Mouse (Mus musculus): ENCODE measurements around the gene Ripor2. TPM values are rescaled to one million over a fixed set of nuclear protein-coding genes. Genes with fewer than 3 reads are reported as not detected.

Ripor2 gene
- total RNA-seq, 2 experiments from 2014 or later = 7.1 to 15.5 TPM

GRCm38 (mm10) chr13:24613927-24614780 is 32.2 kb downstream of the Ripor2 start:
- no peak for ATAC-seq (replicated peaks; ENCODE audit: low FRiP score, poor library complexity, severe bottlenecking)

GRCm38 (mm10) chr13:24615921-24616565 is 34.1 kb downstream of the Ripor2 start:
- no peak for ATAC-seq (replicated peaks; ENCODE audit: low FRiP score, poor library complexity, severe bottlenecking)

DNA sequence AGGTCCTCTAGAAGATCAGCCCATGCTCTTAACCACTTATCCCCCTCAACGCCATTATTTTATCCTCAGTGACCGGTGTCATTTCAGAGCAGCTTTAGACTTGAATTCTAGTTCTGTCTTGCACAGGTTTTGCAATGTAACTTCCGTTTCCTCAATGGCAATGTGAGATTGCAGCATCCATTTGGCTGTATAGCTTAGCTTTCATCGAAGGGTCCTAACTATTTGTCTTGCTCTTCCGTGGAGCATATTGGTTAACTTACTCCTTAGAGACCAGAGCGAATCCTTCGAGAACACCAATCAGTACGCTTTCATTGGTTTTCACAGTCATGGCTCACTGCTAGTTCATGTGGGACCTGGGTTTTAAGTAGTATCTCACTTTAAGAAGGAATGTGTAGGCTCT is 34.7 kb downstream of the Ripor2 start:
- ATAC-seq (replicated peaks; ENCODE audit: low FRiP score, poor library complexity, severe bottlenecking) = no peak

GRCm38 (mm10) chr13:24617076-24617798 is 35.2 kb downstream of the Ripor2 start:
- ATAC-seq (replicated peaks; ENCODE audit: low FRiP score, poor library complexity, severe bottlenecking) = no peak

DNA sequence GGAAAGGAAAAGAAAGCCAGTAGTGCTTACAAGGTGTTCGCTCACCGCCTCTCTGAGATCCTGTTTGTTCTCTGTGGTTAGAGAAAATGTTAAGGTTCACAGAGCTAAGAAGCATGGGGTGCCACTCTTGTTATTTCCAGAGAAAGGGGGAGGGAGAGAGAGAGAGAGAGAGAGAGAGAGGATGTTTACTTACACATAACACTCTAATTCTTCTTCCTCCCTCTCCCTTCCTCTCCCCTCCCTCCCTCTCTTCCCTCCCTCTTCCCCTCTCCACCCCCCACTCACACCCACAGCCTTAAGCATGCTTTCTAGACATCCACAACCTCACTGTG is 35.8 kb downstream of the Ripor2 start:
- ATAC-seq (replicated peaks; ENCODE audit: low FRiP score, poor library complexity, severe bottlenecking) = no peak

DNA sequence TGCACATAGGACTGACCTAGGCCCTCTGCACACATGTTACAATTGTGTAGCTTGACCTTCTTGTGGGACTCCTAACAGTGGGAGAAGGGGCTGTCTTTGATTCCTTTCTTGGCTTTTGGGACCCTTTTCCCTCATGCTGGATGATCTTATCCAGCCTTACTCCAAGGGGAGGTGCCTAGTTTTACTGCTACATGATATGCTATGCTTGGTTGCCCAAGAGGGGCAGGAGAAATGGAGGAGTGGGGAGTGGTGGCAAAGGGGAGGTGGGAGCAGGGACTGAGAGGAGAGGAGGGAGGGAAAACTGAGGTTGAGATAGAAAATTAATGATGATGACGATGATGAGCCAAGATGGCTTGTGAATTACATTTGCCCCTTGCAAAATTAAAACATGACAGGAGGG is 37.7 kb downstream of the Ripor2 start:
- no peak for ATAC-seq (replicated peaks; ENCODE audit: low FRiP score, poor library complexity, severe bottlenecking)

GRCm38 (mm10) chr13:24620439-24620838 is 38.5 kb downstream of the Ripor2 start:
- ATAC-seq (replicated peaks; ENCODE audit: low FRiP score, poor library complexity, severe bottlenecking) = no peak

DNA sequence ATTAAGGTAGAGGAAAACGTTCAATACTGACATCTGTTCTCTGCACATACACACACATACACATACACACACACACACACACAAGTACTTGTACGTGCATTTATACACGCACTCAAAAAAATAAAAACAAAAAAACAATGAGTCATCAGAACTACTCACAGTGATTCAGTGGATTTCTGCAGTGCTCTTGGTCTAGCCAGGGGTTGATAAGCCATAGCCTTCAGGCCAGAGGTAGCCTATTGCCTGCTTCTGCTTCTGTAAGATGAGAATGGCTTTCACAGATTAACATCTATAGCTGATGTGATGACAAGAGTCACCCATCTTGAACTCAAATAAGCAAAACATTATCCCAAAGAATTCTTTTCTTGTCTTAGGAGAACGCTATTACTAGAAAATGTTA is 41.6 kb downstream of the Ripor2 start:
- no peak for ATAC-seq (replicated peaks; ENCODE audit: low FRiP score, poor library complexity, severe bottlenecking)

GRCm38 (mm10) chr13:24625071-24625470 is 43.1 kb downstream of the Ripor2 start:
- ATAC-seq (replicated peaks; ENCODE audit: low FRiP score, poor library complexity, severe bottlenecking) = no peak

DNA sequence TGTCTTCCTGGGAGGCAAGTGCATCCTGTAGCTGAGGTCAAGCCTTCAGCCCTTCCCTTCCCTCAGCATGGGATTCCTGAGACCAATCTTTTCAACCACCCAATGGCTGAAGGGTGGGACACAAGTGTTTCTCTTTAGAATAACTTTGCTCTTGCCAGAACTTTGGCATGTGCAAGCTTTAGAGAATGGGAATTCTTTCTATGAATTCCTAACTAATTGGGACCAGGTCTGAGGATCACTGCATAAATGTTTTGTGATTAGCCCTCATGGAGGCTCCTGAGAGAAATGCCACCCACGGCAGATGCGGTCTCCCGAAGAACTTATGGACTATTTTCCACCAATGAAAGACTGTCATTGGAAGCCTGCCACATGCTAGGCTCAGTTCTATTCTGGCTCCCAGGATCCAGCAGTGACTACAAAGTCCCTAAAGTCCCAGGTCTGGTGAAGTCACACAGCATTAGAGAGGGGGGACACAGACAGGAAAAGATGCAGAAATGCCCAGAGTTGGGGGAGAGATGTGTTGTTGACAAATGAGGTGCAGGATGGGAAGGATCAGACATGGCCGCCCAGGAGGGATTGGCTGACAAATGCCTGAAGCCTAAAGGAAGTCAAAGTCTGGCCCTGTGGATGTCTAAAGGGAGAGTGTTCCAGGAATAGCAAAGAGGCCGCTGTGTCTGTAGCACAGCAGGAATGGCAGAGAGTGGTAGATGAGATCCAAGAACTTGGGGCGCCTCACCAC is 44.9 kb downstream of the Ripor2 start:
- no peak for ATAC-seq (replicated peaks; ENCODE audit: low FRiP score, poor library complexity, severe bottlenecking)

DNA sequence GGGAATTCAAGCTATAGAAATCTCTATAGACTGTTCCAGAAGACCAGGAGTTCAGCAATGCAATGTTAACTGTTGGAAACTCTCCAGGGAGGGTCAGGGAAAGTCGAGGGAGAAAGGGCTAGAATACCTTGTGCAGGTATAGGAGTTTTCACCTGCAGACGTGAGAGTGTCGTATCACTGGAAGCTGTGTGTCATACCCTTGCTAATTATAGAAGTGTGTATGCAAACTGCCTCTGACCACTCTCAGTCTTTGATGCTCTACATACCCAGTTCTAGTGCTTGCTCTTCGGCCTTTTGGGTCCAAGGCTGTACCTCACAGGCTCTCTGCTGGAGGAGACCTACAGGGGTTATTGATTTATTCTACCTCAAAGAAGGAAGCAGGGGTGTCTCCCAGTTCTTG is 46.2 kb downstream of the Ripor2 start:
- no peak for ATAC-seq (replicated peaks; ENCODE audit: low FRiP score, poor library complexity, severe bottlenecking)

- no peak for ATAC-seq (replicated peaks; ENCODE audit: low FRiP score, poor library complexity, severe bottlenecking)
Observed at GRCm38 (mm10) chr13:24629073-24629621, 47.2 kb downstream of the Ripor2 start.

- no peak for ATAC-seq (replicated peaks; ENCODE audit: low FRiP score, poor library complexity, severe bottlenecking)
Observed at GRCm38 (mm10) chr13:24630364-24630763, 48.4 kb downstream of the Ripor2 start.

DNA sequence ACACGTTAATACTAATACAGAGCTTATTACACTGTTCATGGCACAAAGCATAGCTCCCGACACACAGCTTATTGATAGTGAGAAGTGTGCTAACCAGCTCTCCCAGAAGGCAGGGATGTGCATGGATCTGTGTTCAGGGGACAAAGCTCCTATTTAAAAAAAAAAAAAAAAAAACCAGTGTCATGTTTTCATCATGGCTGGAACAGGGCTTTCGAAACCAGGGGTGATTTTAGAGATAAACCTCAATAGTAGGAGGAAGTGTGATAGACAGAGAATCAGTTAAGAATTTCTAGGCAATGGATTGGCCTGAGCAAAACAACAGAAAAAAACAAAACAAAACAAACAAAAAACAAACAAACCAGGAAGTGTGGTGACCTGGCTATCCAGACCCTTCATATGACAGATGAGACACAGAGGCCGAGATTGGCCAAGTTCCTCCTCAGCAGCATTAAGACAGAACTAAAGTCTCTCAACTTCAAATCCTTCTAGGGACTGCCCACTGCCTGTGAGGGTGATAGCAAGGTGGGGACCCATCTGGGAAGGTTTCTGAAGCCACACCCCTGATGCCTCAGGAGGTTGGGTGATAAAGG is 51.1 kb downstream of the Ripor2 start:
- no peak for ATAC-seq (replicated peaks; ENCODE audit: low FRiP score, poor library complexity, severe bottlenecking)

- no peak for ATAC-seq (replicated peaks; ENCODE audit: low FRiP score, poor library complexity, severe bottlenecking)
Observed at GRCm38 (mm10) chr13:24634346-24635120, 52.5 kb downstream of the Ripor2 start.

GRCm38 (mm10) chr13:24638371-24639214 is 56.6 kb downstream of the Ripor2 start:
- ATAC-seq (replicated peaks; ENCODE audit: low FRiP score, poor library complexity, severe bottlenecking) = no peak

- no peak for ATAC-seq (replicated peaks; ENCODE audit: low FRiP score, poor library complexity, severe bottlenecking)
Observed at GRCm38 (mm10) chr13:24639215-24640165, 57.5 kb downstream of the Ripor2 start.

Measured in erythroid progenitor cell, adult 5-6 weeks (primary cell).